Mouse (Mus musculus) bone marrow macrophage, adult 2 months (primary cell): ENCODE results near the gene 2310022A10Rik.

Source experiments
- CTCF ChIP-seq: IDR thresholded peaks from 2 replicates; pipeline ENCODE4 v1.5.1; 2012; ENCODE audit warnings: low read depth, mild to moderate bottlenecking, low read length, moderate library complexity
- POLR2A ChIP-seq: IDR thresholded peaks from 2 replicates; pipeline ENCODE4 v1.6.1; 2012; ENCODE audit warnings: mild to moderate bottlenecking, low read depth, low read length, borderline replicate concordance

DNA sequence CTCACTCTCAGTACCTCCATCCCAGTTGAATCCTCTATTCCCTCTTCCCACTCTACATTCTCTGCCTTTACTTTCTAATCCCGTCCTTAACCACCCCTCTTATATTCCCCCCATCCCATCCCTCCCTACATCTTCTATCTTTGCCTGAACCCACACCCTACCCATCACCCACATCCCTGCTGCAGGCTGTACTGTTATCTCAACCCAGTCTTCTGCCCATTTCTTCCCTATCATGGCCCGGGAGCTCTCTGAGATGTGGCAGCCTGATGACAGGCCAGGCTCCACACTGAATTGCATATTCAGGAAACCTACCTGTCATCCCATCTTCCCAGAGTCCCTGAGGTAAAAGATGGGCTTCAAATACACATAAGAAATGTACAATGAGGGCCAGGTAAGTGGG, 14.2 kb upstream of the 2310022A10Rik start:
- TF ChIP-seq POLR2A (no peak), CTCF (no peak)
